ENCODE assay signal across 14 mouse cellular contexts in genomic region chr4:64094221-64094620, GRCm38 (mm10). TPM values are rescaled to one million over a fixed set of nuclear protein-coding genes. Genes with fewer than 3 reads are reported as not detected.
DNase-seq lines count a peak whose midpoint lies in the region; ATAC-seq and TF ChIP-seq lines count a peak whose summit lies in the region.
"Had no signal": no experiment of that assay in that cellular context is flagged by ENCODE, and none has a peak within 500 bp of the region (broad histone marks: within the 10 kb centered on the region; RNA-seq: fewer than 3 reads in every experiment).

No protein-coding gene starts in this region.

- H3K4me1 ChIP-seq in forebrain, embryonic 13.5 days = no peaks in the 10 kb centered on the region
- no peaks in the 10 kb centered on the region for H3K4me1 ChIP-seq in forebrain, embryonic 15.5 days
- H3K4me1 ChIP-seq in heart, embryonic 10.5 days = no peaks in the 10 kb centered on the region
- H3K4me1 ChIP-seq in lung, adult 2 months (ENCODE audit: control insufficient read depth, insufficient read depth, low read length) = no peaks in the 10 kb centered on the region
- H3K4me1 ChIP-seq: forebrain, embryonic 10.5 days; limb, embryonic 10.5 days; midbrain, embryonic 12.5 days had no signal

- no peak for TF ChIP-seq POLR2A in lung, adult 2 months (IDR thresholded peaks at IDR 0.05; ENCODE audit: borderline replicate concordance, extremely low read depth, low read depth, low read length)

- peak; percentile 76 for DNase-seq in brain, adult 2 months (ENCODE audit: low read depth, low spot score)
- DNase-seq in frontal cortex, postnatal 14 days (ENCODE audit: low spot score in 2 of 2) = peak; percentile 5 to 18
- peak; percentile 17 to 18 for DNase-seq in left cerebral cortex, adult 2 months (ENCODE audit: extremely low spot score in 1 of 2, low spot score in 2 of 2)
- no peak for DNase-seq in heart, embryonic 10.5 days (ENCODE audit: low spot score)
- DNase-seq in lung, adult 2 months = no peak
- DNase-seq in kidney, postnatal 4 days = no peak
- DNase-seq: adrenal gland, postnatal 25 days; lung, embryonic 14.5 days had no signal

- no peaks in the 10 kb centered on the region for H3K9me3 ChIP-seq in forebrain, embryonic 13.5 days (replicated peaks)
- no peaks in the 10 kb centered on the region for H3K9me3 ChIP-seq in forebrain, embryonic 15.5 days
- no peaks in the 10 kb centered on the region for H3K9me3 ChIP-seq in heart, embryonic 10.5 days
- H3K9me3 ChIP-seq: forebrain, embryonic 10.5 days; limb, embryonic 10.5 days; midbrain, embryonic 12.5 days had no signal

- TF ChIP-seq CTCF in left cerebral cortex, adult 2 months (IDR thresholded peaks at IDR 0.05) = no peak
- no peak for TF ChIP-seq CTCF in lung, adult 2 months (IDR thresholded peaks at IDR 0.05; ENCODE audit: insufficient read depth, low read length)

- no peaks in the 10 kb centered on the region for H3K36me3 ChIP-seq in forebrain, embryonic 13.5 days (ENCODE audit: poor library complexity, severe bottlenecking)
- no peaks in the 10 kb centered on the region for H3K36me3 ChIP-seq in forebrain, embryonic 15.5 days
- no peaks in the 10 kb centered on the region for H3K36me3 ChIP-seq in heart, embryonic 10.5 days
- H3K36me3 ChIP-seq: forebrain, embryonic 10.5 days; limb, embryonic 10.5 days; midbrain, embryonic 12.5 days had no signal

- no peak overlapping the region for H3K4me2 ChIP-seq in forebrain, embryonic 13.5 days
- no peak overlapping the region for H3K4me2 ChIP-seq in forebrain, embryonic 15.5 days (replicated peaks)
- H3K4me2 ChIP-seq: lung, embryonic 14.5 days; midbrain, embryonic 12.5 days had no signal

- H3K27ac ChIP-seq in forebrain, embryonic 13.5 days = no peak overlapping the region
- no peak overlapping the region for H3K27ac ChIP-seq in forebrain, embryonic 15.5 days (replicated peaks)
- H3K27ac ChIP-seq in left cerebral cortex, adult 2 months = no peak overlapping the region
- no peak overlapping the region for H3K27ac ChIP-seq in heart, embryonic 10.5 days
- H3K27ac ChIP-seq: forebrain, embryonic 10.5 days; limb, embryonic 10.5 days; midbrain, embryonic 12.5 days had no signal

- H3K27me3 ChIP-seq in forebrain, embryonic 13.5 days = no peaks in the 10 kb centered on the region
- H3K27me3 ChIP-seq in forebrain, embryonic 15.5 days = no peaks in the 10 kb centered on the region
- H3K27me3 ChIP-seq in heart, embryonic 10.5 days (ENCODE audit: insufficient read depth, poor library complexity, severe bottlenecking) = no peaks in the 10 kb centered on the region
- H3K27me3 ChIP-seq: midbrain, embryonic 12.5 days had no signal

- intact Hi-C loops in left cerebral cortex, adult 2 months (cut with DNase I) = no loop called here

- H3K4me3 ChIP-seq in forebrain, embryonic 13.5 days = no peak overlapping the region
- no peak overlapping the region for H3K4me3 ChIP-seq in forebrain, embryonic 15.5 days
- no peak overlapping the region for H3K4me3 ChIP-seq in left cerebral cortex, adult 2 months
- no peak overlapping the region for H3K4me3 ChIP-seq in heart, embryonic 10.5 days
- no peak overlapping the region for H3K4me3 ChIP-seq in lung, adult 2 months (replicated peaks; ENCODE audit: extremely low read depth, low read depth, low read length)
- H3K4me3 ChIP-seq: forebrain, embryonic 10.5 days; limb, embryonic 10.5 days; midbrain, embryonic 12.5 days had no signal

- 86% methylated on average over 5 of the region's 5 CpGs for WGBS in forebrain, embryonic 13.5 days
- WGBS in forebrain, embryonic 15.5 days = 72% methylated on average over 5 of the region's 5 CpGs
- 79% methylated on average over 5 of the region's 5 CpGs for WGBS in heart, embryonic 10.5 days
- WGBS in lung, adult 2 months = 84% methylated on average over 5 of the region's 5 CpGs

- no peak overlapping the region for H3K9ac ChIP-seq in forebrain, embryonic 13.5 days
- no peak overlapping the region for H3K9ac ChIP-seq in forebrain, embryonic 15.5 days (replicated peaks)
- H3K9ac ChIP-seq: lung, embryonic 14.5 days; midbrain, embryonic 12.5 days had no signal

- 0 out of 2 replicates have a peak, but pooled peaks have one; percentile 13 for ATAC-seq in forebrain, embryonic 13.5 days
- ATAC-seq in forebrain, embryonic 15.5 days (replicated peaks) = no peak
- ATAC-seq: intestine, embryonic 16.5 days had no signal

RNA-seq across cellular contexts. Expression of gene Tnc, which starts 47.4 kb away (rescaled TPM):
- 5.2 and 7.2 TPM in 2 replicates for polyA plus RNA-seq in forebrain, embryonic 13.5 days (2015; fragmentation: Nextera tagmentation; extraction: Ambion mirVana)
- polyA plus RNA-seq in forebrain, embryonic 15.5 days (2015; fragmentation: Nextera tagmentation; extraction: Ambion mirVana) = 33.3 and 38.7 TPM in 2 replicates
- 1 to 10 TPM; 2.8 to 3.4 TPM for total RNA-seq in left cerebral cortex, adult 2 months (2021)
- 35.3 and 60.9 TPM in 2 replicates for polyA plus RNA-seq in heart, embryonic 10.5 days (2016; fragmentation: Nextera tagmentation; extraction: Ambion mirVana)
- polyA plus RNA-seq in lung, adult 2 months (2012; rRNA removed) = 6.6 and 7.3 TPM in 2 replicates

Comparison
In these comparisons a context has a peak if more than half of its experiments do, and no peak if none do; other contexts are left out.
1. DNase-seq: peak in brain, adult 2 months (single experiment), frontal cortex, postnatal 14 days (2 of 2) and left cerebral cortex, adult 2 months (2 of 2); none in heart, embryonic 10.5 days (single experiment), lung, adult 2 months (single experiment) and kidney, postnatal 4 days (0 of 2).